Mouse (Mus musculus): Measurements from ENCODE around the gene Grid2. TPM values are rescaled to one million over a fixed set of nuclear protein-coding genes. Genes with fewer than 3 reads are reported as not detected.

Gene Grid2
- total RNA-seq, 2 experiments from 2014 or later, result not detected

GRCm38 (mm10) chr6:64727751-64728403 is 1472.2 kb downstream of the Grid2 start:
- DNase-seq, result peak; percentile 16
- Histone ChIP-seq H3K27ac (no peak overlapping the region), H3K4me3 (peak overlapping the region; percentile 61)
- intact Hi-C loops (cut with DNase I), result no loop called here
- no peak for TF ChIP-seq CTCF (IDR thresholded peaks at IDR 0.05)

- no peak for TF ChIP-seq CTCF (IDR thresholded peaks at IDR 0.05)
- Histone ChIP-seq H3K4me3 (peak within 1 kb of the TSS; percentile 61), H3K27ac (no peak within 1 kb of the TSS)
- intact Hi-C loops (cut with DNase I), result no loop called here
- peak; percentile 35 for DNase-seq
These were observed 1473.0 kb downstream of the Grid2 start, which contains the start of gene Atoh1 for GRCm38 (mm10) chr6:64728499-64729198. TSS of gene Atoh1 (plus strand) at chr6:64729125.

- H3K4me3 ChIP-seq, result peak overlapping the region; percentile 61
- peak; percentile 24 for DNase-seq
- intact Hi-C loops (cut with DNase I), result no loop called here
- no peak overlapping the region for H3K27ac ChIP-seq
- no peak for TF ChIP-seq CTCF (IDR thresholded peaks at IDR 0.05)
These were observed 1473.7 kb downstream of the Grid2 start for GRCm38 (mm10) chr6:64729231-64730011.

- intact Hi-C loops (cut with DNase I), result no loop called here
- peak overlapping the region; percentile 61 for H3K4me3 ChIP-seq
- no peak overlapping the region for H3K27ac ChIP-seq
- no peak for TF ChIP-seq CTCF (IDR thresholded peaks at IDR 0.05)
- DNase-seq, result no peak
These were observed 1474.4 kb downstream of the Grid2 start for GRCm38 (mm10) chr6:64730030-64730429.

GRCm38 (mm10) chr6:64730506-64731020 is 1474.9 kb downstream of the Grid2 start:
- intact Hi-C loops (cut with DNase I), result no loop called here
- Histone ChIP-seq H3K4me3 (no peak overlapping the region), H3K27ac (no peak overlapping the region)
- no peak for TF ChIP-seq CTCF (IDR thresholded peaks at IDR 0.05)
- no peak for DNase-seq

- no peak for DNase-seq
- no peak overlapping the region for H3K27ac ChIP-seq
- intact Hi-C loops (cut with DNase I), result no loop called here
- H3K4me3 ChIP-seq, result no peak overlapping the region
- TF ChIP-seq CTCF (IDR thresholded peaks at IDR 0.05), result no peak
These were observed 1475.5 kb downstream of the Grid2 start for GRCm38 (mm10) chr6:64731126-64731525.

GRCm38 (mm10) chr6:64731621-64732320 is 1476.1 kb downstream of the Grid2 start:
- no peak overlapping the region for H3K27ac ChIP-seq
- no peak for DNase-seq
- intact Hi-C loops (cut with DNase I), result no loop called here
- TF ChIP-seq CTCF (IDR thresholded peaks at IDR 0.05), result no peak
- H3K4me3 ChIP-seq, result no peak overlapping the region

GRCm38 (mm10) chr6:64733311-64733710 is 1477.6 kb downstream of the Grid2 start:
- Histone ChIP-seq H3K4me3 (no peak overlapping the region), H3K27ac (no peak overlapping the region)
- intact Hi-C loops (cut with DNase I), result no loop called here

GRCm38 (mm10) chr6:64734441-64735320 is 1479.0 kb downstream of the Grid2 start:
- peak overlapping the region; percentile 59 for H3K4me3 ChIP-seq

More at GRCm38 (mm10) chr6:64733311-64733710, 1477.6 kb downstream of the Grid2 start:
- no peak for DNase-seq
- no peak for TF ChIP-seq CTCF (IDR thresholded peaks at IDR 0.05)

GRCm38 (mm10) chr6:64736317-64736716 is 1480.6 kb downstream of the Grid2 start:
- no peak for DNase-seq
- no peak overlapping the region for H3K4me3 ChIP-seq
- H3K27ac ChIP-seq, result no peak overlapping the region
- intact Hi-C loops (cut with DNase I), result no loop called here
- TF ChIP-seq CTCF (IDR thresholded peaks at IDR 0.05), result no peak

More at GRCm38 (mm10) chr6:64734441-64735320, 1479.0 kb downstream of the Grid2 start:
- no peak for TF ChIP-seq CTCF (IDR thresholded peaks at IDR 0.05)
- no peak for DNase-seq
- no peak overlapping the region for H3K27ac ChIP-seq
- intact Hi-C loops (cut with DNase I), result no loop called here

- Histone ChIP-seq H3K4me3 (no peak overlapping the region), H3K27ac (no peak overlapping the region)
- DNase-seq, result no peak
- TF ChIP-seq CTCF (IDR thresholded peaks at IDR 0.05), result no peak
- intact Hi-C loops (cut with DNase I), result no loop called here
These were observed 1487.3 kb downstream of the Grid2 start for GRCm38 (mm10) chr6:64742915-64743489.

Measured in gastrocnemius, adult 2 months (tissue).